Mouse (Mus musculus): Measurements from ENCODE around the gene Apol7c.
"Not testable (repeated sequence)": the region's sequence is repeated elsewhere in the genome, so short reads cannot be mapped to it uniquely, and the experiment has no call there.

Gene Apol7c

DNA sequence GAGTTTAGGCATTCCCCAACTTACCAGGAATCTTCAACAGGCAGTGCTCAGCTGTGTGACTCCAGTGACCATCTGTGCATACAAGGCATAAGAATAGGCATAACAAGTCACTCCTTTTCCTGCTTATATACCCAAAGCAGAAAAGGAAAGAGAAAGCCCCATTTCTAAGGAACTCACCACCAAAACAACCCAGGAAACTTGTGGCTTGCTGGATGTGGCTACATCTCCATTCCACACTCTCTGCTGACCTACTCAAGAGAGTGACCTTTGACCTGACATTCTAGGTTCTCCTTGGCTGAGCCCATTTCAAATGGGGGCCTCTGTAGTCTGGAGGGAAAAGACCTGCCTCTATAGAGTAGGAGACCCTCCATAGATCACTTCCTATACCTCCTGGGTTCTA is at the start of gene Apol7c:
Gene Apol7c (minus strand): TSS at position 101 of the 400 bp plus-strand sequence.
- DNase-seq: no peak

DNA sequence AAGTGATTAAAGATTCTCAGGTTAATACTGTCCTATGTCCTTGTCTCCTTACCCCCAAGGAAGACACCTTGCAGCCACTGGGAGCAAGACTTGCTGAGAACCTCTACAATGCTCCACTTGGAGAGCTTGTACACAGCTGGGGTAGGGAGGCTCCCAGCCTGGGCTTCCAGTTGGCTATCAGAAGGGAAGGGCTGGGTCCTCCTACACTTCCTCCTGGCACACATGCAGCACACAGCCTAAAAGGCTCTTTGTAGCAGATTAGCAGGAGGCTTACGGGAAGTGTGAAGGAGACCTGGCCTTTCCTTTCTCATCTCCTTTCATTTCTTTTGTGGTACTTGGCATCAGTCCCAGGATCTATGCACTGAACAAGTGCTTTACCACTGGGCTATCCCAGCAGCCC is 48.6 kb upstream of the Apol7c start:
- DNase-seq: peak; percentile 55

DNA sequence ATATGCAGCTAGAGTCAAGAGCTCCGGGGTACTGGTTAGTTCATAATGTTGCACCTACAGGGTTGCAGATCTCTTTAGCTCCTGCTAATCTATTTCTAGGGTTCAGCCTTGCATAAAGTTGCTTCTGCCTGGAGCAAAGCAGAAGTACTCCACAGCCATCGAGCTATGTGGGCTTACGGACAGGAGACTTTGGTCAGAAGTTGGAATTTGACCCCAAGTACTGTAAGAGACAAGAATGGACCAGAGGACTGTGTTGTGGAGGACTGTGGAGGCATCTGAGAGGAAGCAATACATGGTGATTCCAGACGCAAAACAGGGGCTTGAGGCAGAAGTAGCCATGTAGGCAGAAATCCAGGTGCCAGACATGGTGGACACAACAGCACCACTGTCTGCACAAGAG is 46.2 kb upstream of the Apol7c start:
- no peak for DNase-seq

DNA sequence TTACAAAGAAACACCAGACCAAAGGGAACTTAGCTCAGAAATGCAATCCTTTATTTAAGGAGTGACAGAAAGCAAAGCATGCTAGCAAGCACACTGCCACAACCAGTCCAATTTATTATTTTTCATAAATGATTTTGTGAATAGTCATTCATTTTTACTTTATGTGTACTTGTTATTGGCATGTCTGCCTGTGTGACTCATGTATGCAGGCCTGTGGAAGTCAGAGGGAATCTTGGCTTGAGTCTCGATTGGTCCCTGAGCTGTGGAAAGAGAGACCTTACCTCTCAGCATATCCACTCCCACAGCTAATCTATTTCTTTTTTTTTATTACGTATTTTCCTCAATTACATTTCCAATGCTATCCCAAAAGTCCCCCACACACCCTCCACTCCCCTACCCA is 45.7 kb upstream of the Apol7c start:
- DNase-seq: no peak

DNA sequence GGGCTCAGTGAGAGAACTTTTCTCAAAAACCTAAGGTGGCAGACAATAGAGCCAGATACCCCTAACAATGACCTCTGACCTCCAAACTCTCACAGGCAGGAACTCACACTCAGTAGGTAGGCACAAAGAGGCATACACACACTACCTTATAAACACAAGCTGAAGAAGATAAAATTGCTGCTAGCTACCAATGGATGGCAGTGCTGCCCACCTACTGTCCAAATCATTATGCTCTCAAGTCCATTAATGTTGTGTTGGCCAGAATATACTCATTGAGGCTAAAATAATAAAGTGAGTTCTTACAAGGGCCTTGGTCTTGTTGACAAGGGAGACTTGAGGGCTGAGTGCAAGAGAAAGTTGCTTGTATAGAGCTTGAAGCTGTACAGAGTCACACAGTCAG is 30.1 kb upstream of the Apol7c start:
- DNase-seq: no peak

DNA sequence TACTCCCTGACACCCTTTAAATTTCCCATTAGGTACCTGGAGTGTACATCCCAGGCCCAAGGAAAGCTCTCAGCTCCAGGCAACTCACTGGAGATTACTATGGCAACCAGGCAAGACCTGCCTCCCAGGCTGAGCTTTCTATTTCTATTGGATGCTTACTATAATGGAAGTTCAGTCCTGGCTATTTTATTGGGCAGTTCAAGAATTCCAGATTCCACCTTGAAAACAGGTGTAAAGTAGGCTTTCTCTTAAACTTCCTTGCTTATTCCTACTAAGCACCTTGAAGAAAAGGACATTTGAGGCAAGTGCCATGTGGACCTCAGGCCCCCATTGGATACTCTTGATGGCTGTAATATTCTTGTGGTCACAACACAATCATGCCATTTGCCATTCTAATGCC is 28.7 kb upstream of the Apol7c start, which contains the start of gene 1700025B11Rik:
Gene 1700025B11Rik (minus strand): TSS at position 101 of the 400 bp plus-strand sequence.
- DNase-seq: no peak

DNA sequence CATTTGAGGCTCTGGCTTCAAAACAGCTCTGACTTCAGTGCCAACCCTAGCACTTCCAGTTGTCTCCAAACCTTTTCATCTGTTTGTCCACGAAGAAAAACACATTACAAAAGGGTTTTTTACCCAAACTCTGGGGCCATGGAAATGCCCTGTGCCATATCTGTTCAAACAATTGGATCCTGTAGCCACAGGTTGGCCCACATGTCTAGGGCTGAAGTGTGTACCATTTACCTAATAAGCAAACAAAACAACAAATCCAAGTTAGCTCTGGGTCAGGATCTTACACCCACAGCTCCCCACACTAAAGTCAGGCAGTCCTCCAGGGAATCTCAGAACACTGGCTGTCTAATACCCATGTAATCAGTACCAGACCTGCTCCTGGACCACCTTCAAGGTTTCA is 6.1 kb upstream of the Apol7c start:
- not testable (repeated sequence) for DNase-seq

DNA sequence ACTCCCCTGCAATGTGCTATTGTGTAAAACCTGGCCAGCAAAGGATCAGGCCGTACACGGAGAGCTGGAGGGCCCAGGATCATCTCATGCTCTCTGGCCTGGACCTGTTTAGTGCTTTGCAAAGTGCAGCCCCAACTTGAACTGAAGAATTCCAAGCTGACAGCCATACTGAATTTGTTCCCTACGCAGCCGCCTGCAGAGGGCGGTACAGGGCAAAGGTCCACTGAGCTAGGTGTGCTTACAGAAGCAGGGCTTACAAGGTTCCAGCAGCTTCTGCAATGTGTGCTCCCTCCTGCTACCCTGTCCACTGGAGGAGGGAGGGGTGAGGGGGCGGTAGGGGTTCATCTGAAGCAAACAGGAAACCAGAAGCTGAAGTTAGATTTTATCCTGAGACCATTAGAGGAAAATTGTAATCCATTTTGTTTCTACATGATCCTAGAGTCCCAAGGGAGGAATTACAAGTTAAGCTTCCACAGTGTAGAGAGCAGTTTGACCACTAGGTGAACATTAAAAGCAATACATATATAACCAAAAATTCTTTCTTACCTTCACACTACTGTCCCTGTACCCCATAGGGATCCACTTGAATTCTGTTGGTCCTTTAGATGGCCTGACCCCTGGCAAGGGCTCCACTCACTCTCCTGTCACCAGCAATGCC is 9.8 kb downstream of the Apol7c start:
- DNase-seq: peak; percentile 86

DNA sequence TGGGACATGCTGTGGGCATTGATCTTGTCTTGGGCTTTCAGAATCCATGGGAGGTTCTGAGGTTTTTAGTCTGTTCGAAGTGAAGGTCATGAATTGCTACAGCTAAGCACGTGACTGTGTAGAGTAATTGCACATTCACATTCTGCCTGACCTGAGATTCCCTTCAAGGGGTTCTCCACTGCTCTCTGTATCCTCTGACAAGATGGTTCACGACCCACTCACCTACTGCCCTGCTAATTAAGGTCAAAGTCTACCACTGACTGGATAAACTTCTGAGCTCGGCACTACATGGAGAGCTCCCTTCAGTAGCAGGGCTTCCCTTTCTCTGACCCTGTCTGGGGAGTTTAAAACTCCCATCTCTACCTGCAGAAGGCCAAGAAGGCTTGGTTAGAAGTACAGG is 12.5 kb downstream of the Apol7c start:
- not testable (repeated sequence) for DNase-seq

DNA sequence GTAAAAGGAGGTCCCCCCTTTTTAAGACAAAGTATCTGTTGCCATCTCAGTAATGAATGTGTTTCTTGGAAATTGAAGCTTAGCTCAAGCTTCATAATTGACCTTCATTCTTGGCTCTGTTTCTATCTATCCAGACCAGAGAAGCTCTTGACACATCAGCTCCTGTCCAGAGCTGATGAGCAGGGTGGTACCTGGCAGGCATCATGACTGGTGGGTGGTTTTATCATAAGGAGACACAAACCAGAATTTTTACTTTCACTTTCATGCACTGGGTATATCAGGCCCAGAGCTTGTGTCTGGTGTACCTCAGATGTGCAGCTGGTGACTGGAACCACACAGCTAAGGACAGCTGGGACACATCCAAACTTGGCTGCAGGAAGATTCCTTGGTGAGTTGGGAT is 25.1 kb downstream of the Apol7c start, which contains the start of gene Apol11a:
Gene Apol11a (plus strand): TSS at position 306 of the 400 bp plus-strand sequence.
- DNase-seq: not testable (repeated sequence)

DNA sequence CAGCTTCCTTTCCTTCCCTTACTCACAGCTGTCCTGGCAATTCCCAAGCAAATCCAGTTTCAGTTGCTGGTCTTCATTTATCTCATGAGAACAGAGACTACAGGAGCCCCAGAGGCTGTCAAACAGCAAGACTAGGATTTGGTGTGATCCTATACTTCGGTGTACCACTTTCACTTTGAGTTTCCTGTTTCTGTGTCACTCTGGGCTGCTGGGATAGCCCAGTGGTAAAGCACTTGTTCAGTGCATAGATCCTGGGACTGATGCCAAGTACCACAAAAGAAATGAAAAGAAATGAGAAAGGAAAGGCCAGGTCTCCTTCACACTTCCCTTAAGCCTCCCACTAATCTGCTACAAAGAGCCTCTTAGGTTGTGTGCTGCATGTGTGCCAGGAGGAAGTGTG is 38.4 kb downstream of the Apol7c start:
- DNase-seq: not testable (repeated sequence)

DNA sequence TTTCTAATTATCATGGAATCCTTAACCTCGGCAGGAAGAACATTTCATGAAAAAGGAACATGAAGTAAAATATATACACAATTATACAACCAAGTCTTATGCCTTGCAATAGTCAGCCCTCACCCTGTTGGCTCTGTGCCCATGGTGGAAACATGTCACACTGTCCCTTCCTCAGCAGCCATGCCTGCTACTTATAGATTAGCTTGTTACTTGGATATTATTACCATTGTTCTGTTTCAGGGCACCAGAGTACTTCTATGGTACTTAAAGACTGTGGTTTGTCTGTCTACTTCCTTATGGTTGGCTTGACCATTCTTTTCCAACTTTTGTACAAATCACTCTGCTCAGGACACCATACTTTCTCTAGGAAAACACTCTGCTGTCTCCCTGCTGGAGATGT is 39.9 kb downstream of the Apol7c start:
- not testable (repeated sequence) for DNase-seq

DNA sequence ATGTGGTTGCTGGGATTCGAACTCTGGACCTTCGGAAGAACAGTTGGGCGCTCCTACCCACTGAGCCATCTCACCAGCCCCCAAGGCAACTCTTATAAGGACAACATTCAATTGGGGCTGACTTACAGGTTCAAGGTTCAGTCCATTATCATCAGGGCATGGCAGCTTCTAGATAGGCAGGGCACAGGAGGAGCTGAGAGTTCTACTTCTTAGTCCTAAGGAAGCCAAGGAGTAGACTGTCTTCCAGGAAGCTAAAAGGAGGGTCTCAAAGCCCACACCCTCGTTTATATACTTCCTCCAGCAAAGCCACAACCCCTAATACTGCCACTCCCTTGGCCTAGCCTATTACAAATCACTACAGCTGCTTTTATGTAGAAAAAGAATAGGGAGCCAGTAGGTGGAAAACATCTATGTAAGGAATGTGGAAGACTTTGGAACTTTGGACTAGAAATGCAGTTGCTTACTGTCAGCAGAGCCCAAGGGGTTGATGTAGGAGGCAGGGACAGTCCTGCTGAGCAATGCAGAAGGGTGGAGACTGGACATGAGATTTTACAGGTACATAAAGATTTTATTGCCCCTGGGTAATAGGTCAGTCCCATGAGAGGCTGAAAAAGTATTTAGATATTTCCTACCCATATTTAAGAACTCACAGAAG is 50.8 kb downstream of the Apol7c start:
- DNase-seq: peak; percentile 12

DNA sequence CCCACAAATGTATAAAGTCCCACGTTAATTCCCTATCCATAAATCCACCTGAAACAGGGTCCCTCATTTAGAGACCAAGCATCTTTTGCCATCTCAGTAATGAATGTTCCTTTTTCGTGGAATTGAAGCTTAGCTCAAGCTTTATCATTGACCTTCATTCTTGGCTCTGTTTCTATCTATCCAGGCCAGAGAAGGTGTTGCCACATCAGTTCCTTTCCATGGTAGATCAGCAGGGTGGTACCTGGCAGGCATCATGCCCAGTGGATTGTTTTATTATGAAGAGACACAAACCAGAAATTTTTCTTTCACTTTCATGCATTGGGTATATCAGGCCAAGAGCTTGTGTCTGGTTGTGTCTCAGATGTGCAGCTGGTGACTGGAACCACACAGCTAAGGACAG is 56.4 kb downstream of the Apol7c start, which contains the start of gene Apol10a:
Gene Apol10a (plus strand): TSS at position 355 of the 400 bp plus-strand sequence.
- not testable (repeated sequence) for DNase-seq

Data from kidney, postnatal 10 days (tissue).